Mouse (Mus musculus) c-Kit-positive CD71-negative TER-119-negative erythroid progenitor cells, embryonic 14.5 days (primary cell): ENCODE results near the gene Slc6a15.

Source experiments
- DNase-seq: peaks from one replicate; pipeline ENCODE4 v3.0.0-alpha.2; 2013; ENCODE audit warnings: low read depth

Slc6a15 gene

GRCm38 (mm10) chr10:103367371-103368295, at the start of gene Slc6a15:
Slc6a15 (plus strand) TSS chr10:103367783.
- DNase-seq, result no peak

- DNase-seq, result no peak
Observed at GRCm38 (mm10) chr10:103321941-103322340, 45.6 kb upstream of the Slc6a15 start.

- no peak for DNase-seq
Observed at GRCm38 (mm10) chr10:103323386-103323785, 44.2 kb upstream of the Slc6a15 start.

GRCm38 (mm10) chr10:103334306-103334705, 33.3 kb upstream of the Slc6a15 start:
- no peak for DNase-seq

- no peak for DNase-seq
Observed at GRCm38 (mm10) chr10:103339928-103340327, 27.7 kb upstream of the Slc6a15 start.

- DNase-seq, result no peak
Observed at GRCm38 (mm10) chr10:103346797-103347196, 20.8 kb upstream of the Slc6a15 start.

- peak; percentile 4 for DNase-seq
Observed at GRCm38 (mm10) chr10:103368296-103369080, 905 bp downstream of the Slc6a15 start.

GRCm38 (mm10) chr10:103369081-103369420, 1.5 kb downstream of the Slc6a15 start:
- peak; percentile 50 for DNase-seq

GRCm38 (mm10) chr10:103402171-103402570, 34.6 kb downstream of the Slc6a15 start:
- peak; percentile 9 for DNase-seq

- DNase-seq, result no peak
Observed at GRCm38 (mm10) chr10:103427717-103428116, 60.1 kb downstream of the Slc6a15 start.

- DNase-seq, result no peak
Observed at GRCm38 (mm10) chr10:103442588-103442987, 75.0 kb downstream of the Slc6a15 start.

- DNase-seq, result peak; percentile 23
Observed at GRCm38 (mm10) chr10:103443070-103443469, 75.5 kb downstream of the Slc6a15 start.

- DNase-seq, result no peak
Observed at GRCm38 (mm10) chr10:103448340-103448739, 80.8 kb downstream of the Slc6a15 start.

GRCm38 (mm10) chr10:103457896-103458295, 90.3 kb downstream of the Slc6a15 start:
- no peak for DNase-seq
